Mouse (Mus musculus): ENCODE results near the gene Lrp5.
"Not testable (repeated sequence)": the region's sequence is repeated elsewhere in the genome, so short reads cannot be mapped to it uniquely, and the experiment has no call there.

Lrp5 gene

DNA sequence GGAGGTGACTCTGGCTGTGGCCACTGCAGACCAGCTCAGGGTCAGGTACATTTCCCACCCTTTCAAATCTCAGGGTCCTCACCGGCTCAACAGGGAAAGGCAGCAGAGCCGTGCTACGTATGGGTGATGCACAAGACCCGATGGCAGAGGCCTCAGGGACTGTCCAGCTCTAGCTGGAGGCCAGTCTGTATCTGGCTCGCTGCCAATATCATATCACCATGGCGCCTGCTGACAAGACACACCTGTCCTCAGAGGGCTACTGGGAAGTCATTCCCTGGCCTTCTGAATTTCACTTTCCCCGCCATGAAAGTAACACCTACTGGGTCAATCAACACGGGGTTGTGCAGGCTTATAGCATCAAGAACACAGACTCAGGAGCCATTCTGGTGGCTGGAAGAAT, 74.6 kb downstream of the Lrp5 start:
- DNase-seq (ENCODE audit: low spot score): no peak

DNA sequence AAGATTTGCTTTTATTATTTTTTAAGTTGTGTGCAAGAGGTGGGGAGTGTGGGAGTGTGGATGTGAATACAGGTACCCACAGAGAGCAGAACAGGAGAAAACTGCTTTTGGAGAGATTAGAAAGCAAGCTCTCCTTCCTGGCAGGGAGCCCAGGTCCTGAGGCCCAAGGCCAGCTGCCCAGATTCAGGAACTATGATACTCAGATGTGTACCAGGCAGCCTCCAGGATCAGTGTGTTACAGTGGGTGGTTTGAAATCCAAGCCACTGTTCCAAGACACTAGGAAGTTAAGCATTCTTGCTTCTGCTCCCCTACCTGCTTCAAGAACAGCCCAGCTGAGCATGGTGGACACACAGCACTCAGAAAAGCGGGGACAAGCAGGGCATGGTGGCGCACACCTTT, 75.5 kb downstream of the Lrp5 start:
- peak; percentile 84 for DNase-seq (ENCODE audit: low spot score)

DNA sequence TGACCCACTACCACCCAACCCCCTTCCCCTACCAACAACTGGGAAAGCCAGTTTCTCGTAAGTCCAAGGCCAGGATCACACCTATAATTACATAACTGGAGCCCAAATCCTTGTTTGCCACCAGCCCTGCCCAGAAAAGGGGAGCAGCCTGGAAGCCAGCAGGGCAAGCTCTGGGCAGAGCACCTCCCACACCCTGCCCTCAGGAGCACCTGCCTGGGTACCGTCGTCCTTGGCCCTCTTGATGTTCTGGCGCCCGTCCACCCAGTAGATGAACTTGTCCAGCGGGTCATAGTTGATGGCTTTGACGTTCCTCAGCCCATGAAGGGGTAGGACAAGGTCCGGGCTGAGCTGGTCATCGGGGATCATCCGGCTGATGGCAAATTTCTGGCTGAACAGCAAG, 76.5 kb downstream of the Lrp5 start:
- no peak for DNase-seq (ENCODE audit: low spot score)

DNA sequence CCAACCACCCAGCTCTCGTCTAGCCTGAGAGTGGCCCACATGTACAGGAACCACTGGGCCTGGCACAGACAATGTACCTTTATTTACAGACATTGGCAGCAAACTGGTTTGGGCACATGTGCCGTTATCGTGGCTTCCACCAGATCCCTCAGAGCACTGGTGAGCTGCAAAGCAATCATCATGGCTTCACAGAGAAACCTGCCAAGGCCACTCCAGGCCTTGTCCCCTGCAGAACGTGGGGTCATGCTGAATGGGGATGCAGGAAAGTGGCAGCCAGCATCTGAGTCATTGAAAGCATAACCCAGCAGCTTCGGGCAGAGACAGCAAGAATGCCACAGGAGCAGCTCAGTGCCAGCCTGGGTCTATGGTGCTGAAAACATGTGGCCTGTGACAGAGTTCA, 92.0 kb downstream of the Lrp5 start:
- no peak for DNase-seq (ENCODE audit: low spot score)

DNA sequence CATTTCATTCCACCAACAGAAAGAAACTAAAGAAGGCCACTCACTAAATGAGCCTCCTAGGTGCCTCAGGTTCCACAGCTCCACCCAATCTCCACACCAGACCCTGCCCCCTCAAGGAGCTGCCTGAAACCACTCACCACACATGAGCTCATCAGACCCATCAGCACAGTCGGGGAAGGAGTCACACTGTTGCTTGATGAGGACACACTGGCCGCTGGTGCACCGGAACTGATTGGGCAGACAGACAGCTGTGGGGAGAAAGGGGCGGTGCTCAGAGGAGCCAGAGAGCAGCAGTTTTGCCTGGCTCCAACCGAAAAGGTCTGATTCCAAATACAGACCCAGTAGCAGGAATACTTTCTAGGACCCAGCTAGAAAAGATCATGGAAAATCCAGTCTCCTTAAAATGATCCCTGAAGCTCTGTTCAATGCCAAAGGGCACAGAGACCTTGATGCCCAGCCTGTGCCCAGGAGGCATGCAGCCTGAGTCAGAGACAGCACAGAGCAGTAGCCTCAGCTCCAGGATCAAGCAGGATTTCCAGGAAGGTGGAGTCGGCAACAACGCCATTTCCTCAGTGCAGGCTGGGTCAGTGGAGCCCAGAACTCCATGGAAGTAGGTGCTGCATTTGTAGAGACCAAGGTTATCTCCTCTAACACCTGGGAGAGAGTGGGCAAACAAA, 92.8 kb downstream of the Lrp5 start:
- DNase-seq (ENCODE audit: low spot score): no peak

DNA sequence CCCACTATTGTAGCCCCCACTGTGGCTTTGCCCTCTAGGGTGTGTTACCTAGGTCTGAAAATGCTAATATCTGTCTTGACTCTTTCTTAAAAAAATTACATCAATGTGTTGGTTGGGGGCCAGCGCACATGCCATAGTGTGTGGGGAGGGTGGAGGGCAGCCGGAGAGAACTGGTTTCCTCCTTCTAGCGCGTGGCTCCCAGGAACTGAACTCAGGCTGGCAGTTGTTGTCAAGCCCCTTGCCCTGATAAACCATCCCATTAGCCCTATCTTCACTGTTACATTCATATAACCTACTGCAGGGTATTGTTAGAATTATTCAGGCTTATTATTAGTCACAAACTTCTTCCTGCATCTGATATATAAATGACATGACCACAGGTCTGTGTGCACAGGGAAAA, 96.4 kb downstream of the Lrp5 start:
- DNase-seq (ENCODE audit: low spot score): no peak

DNA sequence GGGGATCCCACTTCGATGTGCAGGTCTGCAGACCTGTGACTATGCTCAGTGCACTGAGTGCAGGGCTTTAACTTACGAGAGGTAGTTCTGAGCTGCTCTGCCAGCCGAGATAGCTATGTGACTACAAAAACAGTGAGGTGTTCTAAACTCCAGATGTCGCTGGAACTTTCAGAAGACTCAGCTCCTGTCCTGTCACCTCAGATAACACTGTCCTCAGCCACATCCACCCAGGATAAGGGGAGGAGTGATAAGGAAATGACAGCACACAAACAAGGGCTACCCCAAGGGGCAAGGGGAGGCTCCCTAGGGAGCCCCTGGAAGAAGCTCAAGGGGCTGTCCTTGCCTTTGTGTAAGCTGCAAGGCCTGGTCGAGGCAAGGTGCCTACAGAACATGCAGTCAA, 96.8 kb downstream of the Lrp5 start:
- no peak for DNase-seq (ENCODE audit: low spot score)

DNA sequence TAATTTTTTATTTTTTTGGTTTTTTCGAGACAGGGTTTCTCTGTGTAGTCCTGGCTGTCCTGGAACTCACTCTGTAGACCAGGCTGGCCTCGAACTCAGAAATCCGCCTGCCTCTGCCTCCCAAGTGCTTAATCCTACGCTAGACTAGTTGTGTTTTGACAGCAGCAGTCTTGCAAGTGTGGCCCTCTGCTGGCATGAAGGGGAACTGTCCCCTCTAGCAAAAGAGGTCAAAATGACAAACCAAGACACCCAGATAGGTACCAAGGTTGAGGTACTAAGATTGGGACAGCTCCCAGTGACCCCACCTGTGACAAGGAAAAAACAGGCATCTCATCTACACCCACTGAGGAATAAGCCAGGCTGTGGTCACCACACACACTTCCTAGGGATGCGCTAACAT, 98.6 kb downstream of the Lrp5 start:
- DNase-seq (ENCODE audit: low spot score): not testable (repeated sequence)

DNA sequence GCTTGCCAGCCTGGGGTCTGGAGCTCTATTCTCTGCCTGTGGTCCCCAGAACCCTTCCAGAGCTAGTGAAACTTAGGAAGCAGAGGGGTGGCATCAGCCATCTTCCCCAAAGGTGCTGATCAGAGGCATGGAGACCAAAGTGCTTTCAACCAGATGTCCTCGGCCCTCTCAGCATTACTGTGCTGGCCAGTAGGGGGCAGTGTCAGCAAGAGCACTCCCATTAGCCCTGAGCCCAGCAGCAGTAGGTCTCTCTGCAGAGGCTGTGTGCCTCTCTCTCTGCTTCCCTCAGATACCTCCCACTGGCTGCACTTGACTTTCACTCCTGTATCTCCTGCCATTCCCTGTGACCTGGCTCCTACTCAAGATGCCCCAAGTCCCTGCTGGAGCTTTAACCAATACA, 99.8 kb downstream of the Lrp5 start:
- DNase-seq (ENCODE audit: low spot score): peak; percentile 83

DNA sequence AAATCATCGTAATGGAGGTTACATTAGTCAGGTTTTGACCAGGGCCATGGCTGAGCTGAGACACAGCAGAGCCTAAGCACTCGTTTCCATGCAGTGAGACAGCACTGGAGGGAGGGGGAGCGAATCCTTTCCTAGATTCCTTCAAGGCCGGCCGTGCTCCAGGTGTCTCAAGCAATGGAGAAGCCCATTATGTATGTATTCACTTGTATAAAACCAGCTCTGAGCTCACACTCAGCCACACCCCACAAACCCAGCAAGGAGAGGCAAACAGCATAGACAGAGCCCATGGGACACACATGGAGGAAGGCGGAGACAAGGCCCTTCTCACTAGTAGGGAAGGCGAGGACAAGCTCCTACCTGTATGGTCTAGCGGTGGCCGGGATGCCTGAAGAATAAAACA, 100.3 kb downstream of the Lrp5 start:
- no peak for DNase-seq (ENCODE audit: low spot score)

DNA sequence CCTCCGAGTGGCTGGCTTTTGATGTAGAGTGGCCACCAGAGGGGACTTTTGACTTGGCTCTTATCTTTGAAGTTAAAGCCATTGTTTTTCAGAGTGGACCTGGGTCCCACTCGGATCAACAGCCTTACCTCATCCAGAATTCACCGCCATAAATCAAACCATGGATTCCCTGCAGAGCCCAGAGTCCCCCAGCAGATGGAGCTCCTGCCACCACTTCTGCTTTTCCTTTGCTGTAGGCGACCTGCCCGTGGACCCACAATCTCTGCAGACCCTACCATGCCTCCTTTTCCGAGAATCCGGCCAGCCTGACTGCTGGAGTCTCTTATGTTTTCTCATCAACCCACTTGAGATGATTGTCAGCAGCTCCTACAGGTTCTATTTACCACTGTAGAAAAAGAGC, 105.0 kb downstream of the Lrp5 start:
- DNase-seq (ENCODE audit: low spot score): peak; percentile 62

DNA sequence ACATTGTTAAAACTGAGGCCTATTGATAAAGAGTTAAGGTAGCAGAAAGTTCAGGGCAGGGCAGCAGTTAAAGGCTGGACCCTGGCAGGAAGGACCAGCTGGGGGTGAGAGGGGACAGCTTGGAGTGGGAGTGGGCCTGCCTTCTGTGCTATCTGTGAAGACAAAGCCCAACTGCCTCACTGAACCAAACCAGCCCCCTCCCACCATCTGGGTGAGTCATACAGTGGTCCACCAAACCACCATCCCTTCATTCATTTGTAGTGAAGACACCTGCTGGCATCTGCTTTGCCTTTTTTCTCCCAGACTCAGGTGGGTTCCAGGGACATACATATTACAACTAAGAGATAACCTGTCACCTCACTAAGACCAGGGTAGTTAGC, 108.5 kb downstream of the Lrp5 start:
- no peak for DNase-seq (ENCODE audit: low spot score)

DNA sequence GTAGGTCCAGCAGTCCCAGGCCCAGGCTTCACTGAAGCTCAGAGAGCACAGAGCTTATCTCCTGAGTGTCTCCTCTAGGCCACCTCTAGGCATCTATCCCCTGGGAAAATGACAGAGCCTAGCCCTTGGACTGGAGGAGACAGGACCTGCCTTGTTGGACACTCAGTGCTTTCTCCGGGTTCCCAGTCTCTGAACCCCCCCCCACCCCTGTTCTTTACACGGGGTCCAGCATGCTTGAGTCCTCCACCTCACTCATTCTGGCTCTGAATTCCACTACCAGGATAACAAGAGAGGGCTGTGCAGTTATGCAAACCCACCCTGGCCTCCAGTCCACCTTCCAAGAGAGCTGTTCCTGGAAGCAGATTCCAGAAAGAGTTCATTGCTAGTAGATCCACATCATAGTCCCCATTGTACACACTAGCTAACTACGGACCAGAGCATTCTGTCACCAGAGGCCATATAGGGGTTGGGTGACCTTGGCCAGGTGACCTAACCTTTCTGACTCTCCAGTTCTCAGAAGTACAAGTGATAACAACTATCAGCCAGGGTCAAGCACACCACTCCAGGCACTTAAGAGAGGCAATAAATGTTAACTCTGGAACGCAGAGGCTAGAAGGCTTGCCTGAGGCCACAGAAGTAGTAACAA, 109.0 kb downstream of the Lrp5 start:
- no peak for DNase-seq (ENCODE audit: low spot score)

DNA sequence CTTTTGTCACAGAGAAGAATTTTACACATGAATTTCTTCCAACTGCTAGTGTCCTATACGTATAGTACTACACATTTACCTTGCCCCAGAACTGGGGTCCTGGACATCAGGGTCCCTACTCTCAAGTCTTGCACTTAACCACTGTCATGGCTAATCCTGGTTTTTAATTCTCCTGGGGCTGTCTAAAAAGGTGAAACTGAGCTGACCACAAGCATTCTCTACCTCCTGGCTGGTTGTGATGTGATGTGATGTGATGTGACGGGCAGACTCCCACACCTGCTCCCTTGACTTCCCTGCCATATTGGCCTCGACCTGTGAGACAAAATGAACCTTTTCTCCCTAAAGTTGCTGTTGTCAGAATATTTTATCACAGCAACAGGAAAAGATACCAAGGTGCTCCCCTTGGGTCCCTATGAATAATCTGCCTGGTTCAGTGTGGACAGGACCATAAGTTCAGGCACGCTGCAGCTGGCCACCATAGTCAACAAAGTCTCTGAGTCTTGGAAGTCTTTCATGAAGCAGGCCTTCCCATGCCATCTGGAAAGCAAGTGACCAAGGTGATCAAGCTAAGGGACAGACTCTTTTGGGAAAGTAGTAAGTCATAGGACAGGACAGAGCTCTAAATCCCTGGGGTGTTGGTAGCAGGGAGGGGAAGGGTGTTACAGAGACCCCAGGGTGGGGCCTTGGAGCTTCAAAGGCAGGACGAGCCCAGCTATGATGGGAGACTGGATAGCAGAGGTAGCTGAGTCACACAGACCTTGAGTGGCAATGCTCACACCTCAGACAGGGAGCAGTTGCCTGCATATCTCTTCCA, 109.7 kb downstream of the Lrp5 start:
- DNase-seq (ENCODE audit: low spot score): no peak

DNA sequence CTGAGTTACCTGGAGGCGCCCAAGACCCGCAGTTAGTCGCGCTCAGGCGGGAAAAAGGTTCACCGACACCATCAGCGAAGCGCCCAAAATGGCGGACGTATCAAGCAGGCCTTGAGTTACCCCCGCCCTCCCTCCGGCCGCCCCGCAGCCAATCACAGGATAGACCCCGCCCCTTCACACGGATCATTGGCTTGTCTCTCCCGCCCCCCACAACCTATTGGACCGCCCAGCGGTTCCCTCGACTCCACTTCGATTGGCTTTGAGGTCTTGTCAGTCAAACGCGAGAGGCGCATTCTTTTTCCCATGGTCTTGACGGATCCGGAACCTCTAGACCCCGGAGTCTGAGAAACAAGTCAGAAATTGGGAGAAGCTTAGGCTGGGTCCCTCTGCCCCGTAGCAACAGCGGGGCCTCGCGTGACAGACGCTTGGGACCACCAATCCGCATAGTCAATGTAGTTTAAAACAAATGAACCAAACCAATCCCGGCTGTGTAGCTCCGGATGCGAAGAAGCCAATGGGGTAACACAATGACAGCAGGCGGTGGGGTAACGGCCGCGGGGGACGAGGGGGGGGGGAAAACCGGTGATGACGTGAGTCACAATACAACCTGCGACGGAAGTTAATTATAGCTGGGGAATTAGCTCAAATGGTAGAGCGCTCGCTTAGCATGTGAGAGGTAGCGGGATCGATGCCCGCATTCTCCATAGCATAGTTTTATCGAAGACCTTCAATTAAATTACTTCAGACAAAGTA, 110.6 kb downstream of the Lrp5 start, which contains the start of gene Ppp6r3:
Gene Ppp6r3 (minus strand): TSS at position 118 of the 753 bp plus-strand sequence.
- DNase-seq (ENCODE audit: low spot score): peak; percentile 98

DNA sequence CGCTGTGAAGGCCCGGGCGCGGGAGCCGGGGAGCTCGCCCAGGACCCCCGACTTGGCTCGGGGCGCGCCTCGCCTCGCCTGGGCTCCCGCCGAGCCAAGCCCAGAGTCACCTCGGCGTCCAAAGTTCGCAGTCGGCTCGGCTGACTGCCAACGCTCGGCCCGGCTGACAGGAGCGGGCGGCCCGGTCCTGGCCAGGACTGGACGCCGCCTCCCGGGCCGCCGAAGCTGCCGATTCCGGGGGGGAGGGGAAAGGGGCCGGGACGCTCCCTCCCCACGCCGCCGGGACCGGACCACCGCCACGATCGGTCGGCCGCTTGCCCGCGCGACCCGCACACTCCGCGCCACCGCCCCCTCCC, 111.1 kb downstream of the Lrp5 start:
- DNase-seq (ENCODE audit: low spot score): peak; percentile 87

DNA sequence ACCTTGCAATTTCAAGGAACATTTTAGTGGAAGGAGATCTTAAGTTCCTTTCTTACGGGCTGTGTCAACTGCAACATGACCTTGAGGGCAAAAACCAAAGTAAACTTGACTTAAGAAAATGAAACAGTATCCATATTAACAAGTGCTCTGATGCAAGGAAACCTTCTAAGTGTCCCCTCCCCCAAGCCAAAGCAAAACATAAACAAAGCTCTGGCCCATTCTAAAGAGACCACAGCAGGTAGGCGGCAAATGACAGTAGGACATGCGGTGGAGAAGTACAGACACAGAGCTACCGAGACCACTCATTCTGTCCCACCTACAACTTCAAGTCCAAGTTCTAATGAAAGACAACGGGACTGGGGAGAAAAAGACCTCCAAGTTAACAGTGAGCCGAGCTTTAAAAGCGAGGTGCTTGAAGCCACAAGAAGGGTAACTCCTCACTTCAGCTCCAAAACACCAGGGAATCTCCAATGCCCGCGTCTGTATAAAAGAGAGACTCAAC, 111.7 kb downstream of the Lrp5 start:
- no peak for DNase-seq (ENCODE audit: low spot score)

DNA sequence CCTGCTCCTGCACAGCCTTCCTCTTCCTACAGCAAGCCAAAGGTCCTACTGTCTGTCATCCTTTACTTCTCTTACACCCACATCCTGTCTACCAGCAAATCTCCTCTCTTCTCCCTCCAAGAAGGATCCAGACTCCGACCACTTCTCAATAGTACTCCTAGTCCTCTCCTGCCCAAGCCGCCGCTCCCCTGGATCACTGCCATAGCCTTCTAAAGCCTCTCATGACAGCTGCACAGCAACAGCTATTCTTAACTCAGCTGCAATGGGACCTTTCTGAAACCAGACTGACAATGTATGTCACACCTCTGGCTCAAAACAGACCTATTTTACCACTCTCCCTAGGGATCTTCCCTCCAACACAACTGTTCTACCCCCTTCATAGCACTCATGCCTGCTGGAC, 122.1 kb downstream of the Lrp5 start:
- DNase-seq (ENCODE audit: low spot score): no peak

DNA sequence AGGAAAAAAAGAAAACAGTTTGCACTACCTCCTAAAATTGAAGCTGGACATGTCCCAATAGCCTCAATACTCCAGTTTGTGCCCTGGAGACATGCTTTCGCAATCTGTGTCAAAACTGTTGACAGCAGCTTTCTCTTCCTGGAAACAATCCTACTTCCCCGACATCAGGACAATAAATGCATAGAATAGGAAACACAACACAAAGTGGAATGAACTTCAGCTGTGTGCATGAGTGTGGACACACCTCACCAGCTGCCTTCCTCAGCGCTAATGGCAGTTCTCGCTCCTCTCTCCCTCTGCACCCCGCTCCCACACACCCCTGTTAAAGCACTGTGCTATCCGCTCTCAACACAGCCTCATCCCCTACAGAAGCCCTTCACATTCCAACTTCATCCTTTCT, 123.6 kb downstream of the Lrp5 start:
- DNase-seq (ENCODE audit: low spot score): no peak

DNA sequence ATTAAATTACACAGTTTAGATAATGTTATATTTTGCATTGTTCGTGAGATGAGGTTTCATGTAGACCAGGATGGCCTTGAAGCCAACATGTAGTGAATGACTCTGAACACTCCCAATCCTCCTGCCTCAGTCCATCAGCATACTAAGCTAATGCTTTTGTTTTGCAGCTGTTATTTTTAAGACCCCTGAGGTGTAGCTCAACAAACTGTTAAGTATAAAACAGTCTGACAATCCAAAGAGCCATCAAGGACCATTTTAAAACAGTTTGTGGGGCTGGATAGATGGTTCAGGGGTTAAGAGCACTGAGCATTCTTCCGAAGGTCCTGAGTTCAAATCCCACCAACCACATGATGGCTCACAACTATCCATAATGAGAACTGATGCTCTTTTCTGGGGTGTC, 124.1 kb downstream of the Lrp5 start:
- DNase-seq (ENCODE audit: low spot score): no peak

DNA sequence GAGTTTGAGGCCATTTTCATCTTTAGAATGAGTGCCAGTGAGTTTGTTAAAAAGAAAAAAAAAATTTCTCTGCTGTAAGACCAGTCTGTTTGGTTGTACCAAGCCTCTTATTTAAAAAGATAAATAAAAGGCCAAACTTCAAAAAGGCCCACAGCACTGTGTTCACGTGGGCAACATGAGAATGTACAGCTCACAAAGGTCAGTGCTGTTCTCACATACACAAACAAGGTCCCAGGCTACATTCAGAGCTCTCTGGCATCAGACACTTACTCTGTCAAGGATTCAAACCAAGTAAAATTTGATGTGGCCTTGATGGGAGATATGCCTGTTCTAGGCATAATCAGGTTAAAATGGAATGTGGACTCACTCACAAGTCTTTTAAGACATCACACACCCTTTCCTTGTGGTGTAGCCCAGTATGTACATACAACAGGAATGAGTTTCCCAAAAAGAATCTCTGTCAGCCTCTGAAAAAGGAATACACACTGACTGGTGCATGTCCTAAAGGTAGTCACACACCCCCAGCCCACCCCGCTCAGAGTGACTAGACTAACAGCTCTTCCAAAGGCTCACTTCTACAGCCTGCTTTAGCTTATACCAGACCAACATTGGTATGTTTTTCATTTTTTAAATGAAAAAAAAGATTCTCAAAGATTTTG, 130.1 kb downstream of the Lrp5 start:
- no peak for DNase-seq (ENCODE audit: low spot score)

DNA sequence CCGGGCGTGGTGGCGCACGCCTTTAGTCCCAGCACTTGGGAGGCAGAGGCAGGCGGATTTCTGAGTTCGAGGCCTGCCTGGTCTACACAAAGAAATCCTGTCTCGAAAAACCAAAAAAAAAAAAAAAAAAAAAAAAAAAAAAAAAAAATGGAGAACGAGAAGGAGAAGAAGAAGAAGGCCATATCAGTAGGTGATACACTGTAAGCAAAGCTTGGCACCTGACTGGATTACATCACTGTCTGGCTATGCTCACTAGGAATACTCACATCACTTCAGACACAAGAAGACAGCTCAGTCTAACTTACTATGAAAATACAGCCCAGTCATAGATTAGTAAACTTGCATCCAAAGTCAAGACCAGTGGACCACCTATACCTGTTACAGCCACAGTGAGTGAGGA, 131.6 kb downstream of the Lrp5 start:
- DNase-seq (ENCODE audit: low spot score): no peak
